Mouse (Mus musculus) embryonic facial prominence, embryonic 15.5 days (tissue): ENCODE data around the gene Gm33543. TPM values are rescaled to one million over a fixed set of nuclear protein-coding genes. Genes with fewer than 3 reads are reported as not detected.
A peak's percentile ranks its signal among the peaks of the same experiment; 100 is the strongest.

Experiments used
- ATAC-seq: fragments of 200-750 bp; cut with Nextera tagmentation; 2 replicates; pipeline ENCODE4 v1.8.0; 2017; ENCODE audit warnings: low read depth, moderate TSS enrichment; ENCODE audit not compliant: insufficient number of reproducible peaks, low FRiP score, low TSS enrichment
- H3K27ac ChIP-seq: fragments of 300-500 bp; sonication (generic); replicated peaks from 2 replicates; pipeline ENCODE4 v1.5.1; 2015; ENCODE audit warnings: mild to moderate bottlenecking, inconsistent platforms
- H3K27me3 ChIP-seq: fragments of 300-500 bp; sonication (generic); 2 replicates; pipeline ENCODE4 v1.6.1; 2015; ENCODE audit warnings: inconsistent platforms
- H3K36me3 ChIP-seq: fragments of 300-500 bp; sonication (generic); 2 replicates; pipeline ENCODE4 v1.6.1; 2015; ENCODE audit warnings: mild to moderate bottlenecking, inconsistent platforms
- H3K4me1 ChIP-seq: fragments of 300-500 bp; sonication (generic); 2 replicates; pipeline ENCODE4 v1.6.1; 2015; ENCODE audit warnings: inconsistent platforms
- H3K4me2 ChIP-seq: fragments of 300-500 bp; sonication (generic); replicated peaks from 2 replicates; pipeline ENCODE4 v1.6.1; 2015; ENCODE audit warnings: mild to moderate bottlenecking, inconsistent platforms
- H3K4me3 ChIP-seq: fragments of 300-500 bp; sonication (generic); replicated peaks from 2 replicates; pipeline ENCODE4 v1.5.1; 2015; ENCODE audit warnings: mild to moderate bottlenecking, inconsistent platforms
- H3K9ac ChIP-seq: fragments of 300-500 bp; sonication (generic); 2 replicates; pipeline ENCODE4 v1.6.1; 2015; ENCODE audit warnings: inconsistent platforms
- H3K9me3 ChIP-seq: fragments of 300-500 bp; sonication (generic); replicated peaks from 2 replicates; pipeline ENCODE4 v1.6.1; 2016; ENCODE audit warnings: inconsistent platforms
- WGBS: fragments of 180-500 bp; shearing (Covaris S2); methylation state at CpG from one replicate; pipeline ENCODE4 v1.1.7; 2015; 5-methylcytosine and 5-hydroxymethylcytosine counted together
- polyA plus RNA-seq: library from polyadenylated mRNA; unstranded; fragments of >200 nt; fragmentation: Nextera tagmentation; extraction: Ambion mirVana; gene quantifications from 2 replicates; pipeline ENCODE4 v1.2.1, GENCODE M21; 2015

The Gm33543 gene
- 0.12 and 0.19 TPM in 2 replicates for polyA plus RNA-seq

- Histone ChIP-seq H3K4me1 (no peaks in the 10 kb centered on the region), H3K27me3 (no peaks in the 10 kb centered on the region), H3K4me2 (no peak within 1 kb of the TSS), H3K4me3 (no peak within 1 kb of the TSS), H3K27ac (no peak within 1 kb of the TSS), H3K9ac (no peak within 1 kb of the TSS), H3K36me3 (no peaks in the 10 kb centered on the region), H3K9me3 (no peaks in the 10 kb centered on the region)
- WGBS: 76% methylated on average over 9 of the region's 9 CpGs
- ATAC-seq: no peak
Measured at GRCm38 (mm10) chr10:95842789-95843637, at the start of gene Gm33543. TSS of gene Gm33543 (minus strand) at chr10:95842930.

GRCm38 (mm10) chr10:95892132-95892531 lies 49.4 kb upstream of the Gm33543 start:
- H3K36me3 ChIP-seq: no peaks in the 10 kb centered on the region
- no peak overlapping the region for H3K27ac ChIP-seq
- no peaks in the 10 kb centered on the region for H3K9me3 ChIP-seq
- H3K27me3 ChIP-seq: no peaks in the 10 kb centered on the region
- H3K4me3 ChIP-seq: no peak overlapping the region
- H3K9ac ChIP-seq: no peak overlapping the region
- H3K4me1 ChIP-seq: no peaks in the 10 kb centered on the region
- no peak for ATAC-seq
- 68% methylated on average over 9 of the region's 9 CpGs for WGBS
- H3K4me2 ChIP-seq: no peak overlapping the region

- Histone ChIP-seq H3K4me1 (no peaks in the 10 kb centered on the region), H3K4me3 (no peak overlapping the region), H3K27me3 (no peaks in the 10 kb centered on the region), H3K27ac (no peak overlapping the region), H3K9me3 (no peaks in the 10 kb centered on the region), H3K4me2 (no peak overlapping the region), H3K36me3 (no peaks in the 10 kb centered on the region), H3K9ac (no peak overlapping the region)
- WGBS: 73% methylated on average over 7 of the region's 7 CpGs
- ATAC-seq: no peak
Measured at GRCm38 (mm10) chr10:95891214-95891960, 48.7 kb upstream of the Gm33543 start.

- ATAC-seq: no peak
- no peaks in the 10 kb centered on the region for H3K4me1 ChIP-seq
- no peaks in the 10 kb centered on the region for H3K36me3 ChIP-seq
- H3K27ac ChIP-seq: no peak overlapping the region
- WGBS: 62% methylated on average over 7 of the region's 7 CpGs
- H3K4me2 ChIP-seq: no peak overlapping the region
- no peak overlapping the region for H3K4me3 ChIP-seq
- no peaks in the 10 kb centered on the region for H3K27me3 ChIP-seq
- no peak overlapping the region for H3K9ac ChIP-seq
- H3K9me3 ChIP-seq: no peaks in the 10 kb centered on the region
Measured at GRCm38 (mm10) chr10:95883761-95884517, 41.2 kb upstream of the Gm33543 start.

GRCm38 (mm10) chr10:95882036-95882435 lies 39.3 kb upstream of the Gm33543 start:
- ATAC-seq: no peak
- Histone ChIP-seq H3K27me3 (no peaks in the 10 kb centered on the region), H3K4me1 (no peaks in the 10 kb centered on the region), H3K9ac (no peak overlapping the region), H3K4me3 (0 out of 2 replicates have a peak overlapping the region, but pooled peaks have one; percentile 13), H3K4me2 (peak overlapping the region; percentile 31), H3K27ac (no peak overlapping the region), H3K36me3 (no peaks in the 10 kb centered on the region), H3K9me3 (no peaks in the 10 kb centered on the region)
- WGBS: 44% methylated on average over 9 of the region's 9 CpGs

- Histone ChIP-seq H3K4me1 (no peaks in the 10 kb centered on the region), H3K36me3 (no peaks in the 10 kb centered on the region), H3K4me2 (no peak overlapping the region), H3K9ac (no peak overlapping the region), H3K27me3 (no peaks in the 10 kb centered on the region), H3K9me3 (no peaks in the 10 kb centered on the region), H3K27ac (no peak overlapping the region), H3K4me3 (no peak overlapping the region)
- ATAC-seq: no peak
- 79% methylated on average over 17 of the region's 17 CpGs for WGBS
Measured at GRCm38 (mm10) chr10:95879983-95880934, 37.5 kb upstream of the Gm33543 start.

GRCm38 (mm10) chr10:95870782-95871181 lies 28.1 kb upstream of the Gm33543 start:
- H3K36me3 ChIP-seq: no peaks in the 10 kb centered on the region
- no peaks in the 10 kb centered on the region for H3K4me1 ChIP-seq
- no peak overlapping the region for H3K4me3 ChIP-seq
- no peak for ATAC-seq
- H3K4me2 ChIP-seq: no peak overlapping the region
- no peak overlapping the region for H3K27ac ChIP-seq
- H3K9ac ChIP-seq: no peak overlapping the region
- no peaks in the 10 kb centered on the region for H3K9me3 ChIP-seq
- no peaks in the 10 kb centered on the region for H3K27me3 ChIP-seq
- 84% methylated on average over 2 of the region's 2 CpGs for WGBS

- Histone ChIP-seq H3K9ac (no peak overlapping the region), H3K36me3 (no peaks in the 10 kb centered on the region), H3K4me2 (no peak overlapping the region), H3K4me1 (no peaks in the 10 kb centered on the region), H3K27me3 (no peaks in the 10 kb centered on the region), H3K9me3 (no peaks in the 10 kb centered on the region), H3K27ac (no peak overlapping the region), H3K4me3 (no peak overlapping the region)
- WGBS: 45% methylated on average over 6 of the region's 6 CpGs
- ATAC-seq: no peak
Measured at GRCm38 (mm10) chr10:95868348-95868747, 25.6 kb upstream of the Gm33543 start.

- no peaks in the 10 kb centered on the region for H3K36me3 ChIP-seq
- H3K27me3 ChIP-seq: no peaks in the 10 kb centered on the region
- no peak overlapping the region for H3K4me3 ChIP-seq
- H3K9ac ChIP-seq: no peak overlapping the region
- no peaks in the 10 kb centered on the region for H3K4me1 ChIP-seq
- no peak overlapping the region for H3K4me2 ChIP-seq
- no peak for ATAC-seq
- H3K9me3 ChIP-seq: no peaks in the 10 kb centered on the region
- 87% methylated on average over 2 of the region's 2 CpGs for WGBS
- H3K27ac ChIP-seq: no peak overlapping the region
Measured at GRCm38 (mm10) chr10:95867596-95867995, 24.9 kb upstream of the Gm33543 start.

GRCm38 (mm10) chr10:95864349-95865124 lies 21.8 kb upstream of the Gm33543 start:
- H3K27ac ChIP-seq: no peak overlapping the region
- 53% methylated on average over 11 of the region's 11 CpGs for WGBS
- no peak for ATAC-seq

More at GRCm38 (mm10) chr10:95864349-95865124, 21.8 kb upstream of the Gm33543 start:
- Histone ChIP-seq H3K4me2 (no peak overlapping the region), H3K9ac (no peak overlapping the region), H3K27me3 (no peaks in the 10 kb centered on the region), H3K4me3 (no peak overlapping the region), H3K36me3 (no peaks in the 10 kb centered on the region), H3K4me1 (no peaks in the 10 kb centered on the region), H3K9me3 (no peaks in the 10 kb centered on the region)
